Mouse (Mus musculus) ES-Bruce4 (cell line): ENCODE measurements around the gene Pla2g2f. TPM values are rescaled to one million over a fixed set of nuclear protein-coding genes. Genes with fewer than 3 reads are reported as not detected.

Experiments used
- H3K27ac ChIP-seq: 2 replicates; pipeline ENCODE4 v1.5.1; 2012; ENCODE audit warnings: low read length, inconsistent platforms; ENCODE audit not compliant: insufficient read depth
- H3K27me3 ChIP-seq: 2 replicates; pipeline ENCODE4 v1.6.1; 2012; ENCODE audit warnings: mild to moderate bottlenecking, low read length, inconsistent platforms; ENCODE audit not compliant: control insufficient read depth, poor library complexity, insufficient read depth, severe bottlenecking
- H3K36me3 ChIP-seq: 2 replicates; pipeline ENCODE4 v1.6.1; 2012; ENCODE audit warnings: inconsistent platforms, mild to moderate bottlenecking, low read length, moderate library complexity; ENCODE audit not compliant: control insufficient read depth, poor library complexity, insufficient read depth, severe bottlenecking
- H3K4me1 ChIP-seq: one replicate; pipeline ENCODE4 v1.8.1; 2011; ENCODE audit warnings: low read length; ENCODE audit not compliant: control insufficient read depth, insufficient read depth
- H3K4me3 ChIP-seq: 2 replicates; pipeline ENCODE4 v1.5.1; 2011; ENCODE audit warnings: low read depth, mild to moderate bottlenecking, low read length
- H3K9ac ChIP-seq: 2 replicates; pipeline ENCODE4 v1.6.1; 2012; ENCODE audit warnings: low read depth, mild to moderate bottlenecking, inconsistent platforms; ENCODE audit not compliant: poor library complexity, severe bottlenecking
- H3K9me3 ChIP-seq: replicated peaks from 2 replicates; pipeline ENCODE4 v1.6.1; 2012; ENCODE audit warnings: mild to moderate bottlenecking, low read length, inconsistent platforms; ENCODE audit not compliant: control insufficient read depth, poor library complexity, insufficient read depth, severe bottlenecking
- CTCF ChIP-seq: IDR thresholded peaks from one replicate; pipeline ENCODE4 v1.8.1; 2011; ENCODE audit warnings: low read depth, low read length
- EP300 ChIP-seq: IDR thresholded peaks from 2 replicates; pipeline ENCODE4 v1.6.1; 2011; ENCODE audit warnings: low read depth, low read length; ENCODE audit not compliant: insufficient read depth
- POLR2A ChIP-seq: IDR thresholded peaks from one replicate; pipeline ENCODE4 v1.8.1; 2011; ENCODE audit warnings: low read length; ENCODE audit not compliant: insufficient read depth
- polyA plus RNA-seq: library from polyadenylated mRNA; stranded (reverse); fragments of >200 nt; gene quantifications from 2 replicates; pipeline ENCODE4 v1.2.4, GENCODE M21; 2011; ENCODE audit warnings: low read depth; ENCODE audit not compliant: missing spikeins, insufficient read depth, insufficient read length

Pla2g2f gene
- not detected in 2 replicates for polyA plus RNA-seq

GRCm38 (mm10) chr4:138757416-138757815, at the start of gene Pla2g2f:
Gene Pla2g2f, minus strand, starts transcription at chr4:138757626.
- Histone ChIP-seq H3K27ac (no peak within 1 kb of the TSS), H3K4me3 (no peak within 1 kb of the TSS), H3K36me3 (no peaks in the 10 kb centered on the region), H3K9me3 (no peaks in the 10 kb centered on the region), H3K9ac (no peak within 1 kb of the TSS), H3K27me3 (no peaks in the 10 kb centered on the region), H3K4me1 (peaks cover 5% of the 10 kb centered on the region)
- TF ChIP-seq CTCF (no peak), POLR2A (no peak), EP300 (no peak)

DNA sequence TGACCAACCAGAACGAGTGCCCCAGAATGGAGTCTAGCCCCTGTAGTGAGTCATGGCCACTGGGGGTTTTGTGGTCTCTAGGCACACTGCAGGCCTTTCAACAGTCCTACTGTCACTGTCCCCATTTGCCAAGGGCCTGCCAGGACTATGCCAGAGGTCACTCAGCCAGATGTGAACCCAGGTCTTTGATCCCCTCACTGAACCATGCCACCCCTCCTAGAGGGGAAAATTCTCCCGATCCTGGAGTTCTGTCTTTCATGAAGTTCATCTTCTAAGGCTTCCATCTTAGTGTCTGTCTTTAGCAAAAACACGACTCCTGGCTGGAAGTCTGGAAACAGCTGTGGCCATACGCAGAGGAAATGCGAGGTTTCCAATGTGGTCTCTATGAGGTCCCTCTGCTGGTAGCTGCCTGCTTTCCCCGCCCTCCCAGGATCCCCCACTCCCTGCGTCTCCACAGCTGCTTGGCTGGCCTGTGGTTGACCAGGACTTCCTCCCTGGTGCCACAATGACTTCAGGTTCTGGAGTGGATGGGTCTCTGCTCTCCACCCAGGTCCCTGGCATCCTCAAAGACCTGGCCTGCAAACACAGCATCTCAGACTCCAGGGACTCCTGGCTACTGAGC, 49.6 kb upstream of the Pla2g2f start:
- Histone ChIP-seq H3K4me1 (no peaks in the 10 kb centered on the region), H3K36me3 (no peaks in the 10 kb centered on the region)

GRCm38 (mm10) chr4:138806160-138806559, 48.7 kb upstream of the Pla2g2f start:
- Histone ChIP-seq H3K4me1 (no peaks in the 10 kb centered on the region), H3K9me3 (no peaks in the 10 kb centered on the region), H3K4me3 (no peak overlapping the region), H3K27ac (no peak overlapping the region), H3K36me3 (no peaks in the 10 kb centered on the region), H3K27me3 (no peaks in the 10 kb centered on the region), H3K9ac (no peak overlapping the region)
- TF ChIP-seq CTCF (no peak), POLR2A (no peak), EP300 (no peak)

More for the DNA sequence above, 49.6 kb upstream of the Pla2g2f start:
- Histone ChIP-seq H3K9ac (no peak overlapping the region), H3K9me3 (no peaks in the 10 kb centered on the region), H3K27ac (no peak overlapping the region), H3K4me3 (no peak overlapping the region), H3K27me3 (no peaks in the 10 kb centered on the region)
- no peak for TF ChIP-seq POLR2A
- no peak for TF ChIP-seq EP300
- no peak for TF ChIP-seq CTCF

GRCm38 (mm10) chr4:138805248-138805647, 47.8 kb upstream of the Pla2g2f start:
- no peaks in the 10 kb centered on the region for H3K27me3 ChIP-seq
- H3K9me3 ChIP-seq = no peaks in the 10 kb centered on the region
- no peaks in the 10 kb centered on the region for H3K4me1 ChIP-seq
- no peak overlapping the region for H3K9ac ChIP-seq
- no peak overlapping the region for H3K27ac ChIP-seq
- no peak overlapping the region for H3K4me3 ChIP-seq
- TF ChIP-seq CTCF (no peak), EP300 (no peak), POLR2A (no peak)
- no peaks in the 10 kb centered on the region for H3K36me3 ChIP-seq

- TF ChIP-seq POLR2A (no peak), EP300 (no peak), CTCF (no peak)
- H3K4me1 ChIP-seq = no peaks in the 10 kb centered on the region
- H3K9ac ChIP-seq = no peak overlapping the region
- no peak overlapping the region for H3K27ac ChIP-seq
- H3K27me3 ChIP-seq = no peaks in the 10 kb centered on the region
- H3K9me3 ChIP-seq = no peaks in the 10 kb centered on the region
- H3K4me3 ChIP-seq = no peak overlapping the region
- H3K36me3 ChIP-seq = no peaks in the 10 kb centered on the region
These were observed 45.5 kb upstream of the Pla2g2f start for GRCm38 (mm10) chr4:138802917-138803316.

DNA sequence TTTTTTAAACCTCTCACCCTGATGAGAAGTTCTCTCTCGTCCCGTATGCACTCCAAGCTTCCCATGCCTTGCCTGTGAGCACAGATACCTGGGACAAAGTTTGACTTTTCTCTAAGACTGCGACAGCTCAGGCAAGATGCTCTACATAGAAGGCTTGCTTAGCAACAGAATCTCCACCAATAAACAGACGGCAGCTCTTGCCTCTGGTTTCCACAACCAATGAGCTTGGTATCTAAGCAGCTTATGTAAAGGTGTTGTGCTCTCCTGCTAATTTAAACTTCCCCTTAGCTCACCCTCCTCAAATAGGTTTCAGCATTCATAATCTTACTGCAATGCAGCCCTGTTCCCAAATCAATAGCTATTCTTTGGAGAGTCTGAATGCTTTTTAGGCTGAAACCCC, 44.2 kb upstream of the Pla2g2f start:
- Histone ChIP-seq H3K9me3 (no peaks in the 10 kb centered on the region), H3K4me3 (no peak overlapping the region), H3K27ac (no peak overlapping the region), H3K4me1 (peaks cover 5% of the 10 kb centered on the region), H3K36me3 (no peaks in the 10 kb centered on the region), H3K9ac (no peak overlapping the region), H3K27me3 (no peaks in the 10 kb centered on the region)
- TF ChIP-seq EP300 (no peak), POLR2A (no peak), CTCF (no peak)
